Mouse (Mus musculus) layer of hippocampus, postnatal 25 days (tissue): Measurements from ENCODE around the gene Rita1. TPM values are rescaled to one million over a fixed set of nuclear protein-coding genes. Genes with fewer than 3 reads are reported as not detected.

Experiments
- DNase-seq, 2 experiments: peaks; one replicate each; pipeline ENCODE4 v3.0.0; 2022; ENCODE audit warnings: mixed read lengths in 2 of 2, low spot score in 1 of 2; ENCODE audit errors: extremely low spot score in 1 of 2
- total RNA-seq, 2 experiments: library from RNA; stranded (reverse); gene quantifications; 2 replicates each; pipeline ENCODE4 v1.2.3; 2021

The Rita1 gene
- 10 to 100 TPM; 23.9 to 25.5 TPM for total RNA-seq

DNA sequence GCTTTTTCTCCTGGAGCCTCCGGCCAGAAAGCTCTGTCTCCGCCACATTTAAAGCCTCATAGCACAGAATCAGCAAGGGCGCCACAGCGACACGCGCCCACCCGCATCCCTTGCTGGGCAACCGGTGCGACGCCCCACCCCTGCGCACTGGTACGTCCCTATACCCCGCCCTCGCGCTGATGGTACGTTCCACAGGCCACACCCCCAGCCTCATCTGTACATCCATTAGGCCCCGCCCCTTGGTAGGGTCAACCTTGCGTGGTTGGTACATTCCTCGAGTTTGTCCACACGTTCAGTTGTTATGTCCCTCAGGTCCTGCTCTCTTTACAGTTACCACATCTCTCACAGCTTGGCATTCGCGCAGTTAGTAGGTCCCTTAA lies at the start of gene Rita1, which contains the start of gene Ddx54:
Gene Rita1 (minus strand): TSS at position 148 of the 380 bp plus-strand sequence.
Gene Ddx54 (plus strand): TSS at position 298 of the 380 bp plus-strand sequence.
- peak in 1 of 2 experiments; percentile 98 for DNase-seq

- no peak for DNase-seq
Measured at GRCm38 (mm10) chr5:120660816-120661215, 48.4 kb upstream of the Rita1 start.

DNA sequence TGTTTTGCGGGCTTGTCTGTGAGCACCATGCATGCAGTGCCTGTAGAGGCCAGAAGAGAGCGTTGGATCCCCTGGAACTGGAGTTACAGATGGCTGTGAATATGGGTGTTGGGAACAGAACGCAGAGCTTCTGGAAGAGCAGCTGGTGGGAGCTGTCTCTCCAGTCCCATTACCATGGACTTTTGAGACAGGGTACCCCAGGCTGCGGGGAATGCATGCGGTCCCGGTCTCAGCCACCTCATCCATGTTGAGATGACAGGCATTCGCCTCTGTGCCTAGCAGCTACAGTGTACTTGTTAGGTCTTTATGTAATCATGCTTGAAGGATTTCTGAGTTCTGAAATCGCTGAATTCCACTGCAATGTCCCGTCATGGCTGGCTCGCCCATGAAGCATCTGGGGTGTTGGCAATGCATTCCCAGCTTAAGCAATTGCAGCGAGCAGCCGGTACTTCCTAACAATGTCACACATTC lies 43.9 kb upstream of the Rita1 start:
- peak in 1 of 2 experiments; percentile 53 for DNase-seq

DNA sequence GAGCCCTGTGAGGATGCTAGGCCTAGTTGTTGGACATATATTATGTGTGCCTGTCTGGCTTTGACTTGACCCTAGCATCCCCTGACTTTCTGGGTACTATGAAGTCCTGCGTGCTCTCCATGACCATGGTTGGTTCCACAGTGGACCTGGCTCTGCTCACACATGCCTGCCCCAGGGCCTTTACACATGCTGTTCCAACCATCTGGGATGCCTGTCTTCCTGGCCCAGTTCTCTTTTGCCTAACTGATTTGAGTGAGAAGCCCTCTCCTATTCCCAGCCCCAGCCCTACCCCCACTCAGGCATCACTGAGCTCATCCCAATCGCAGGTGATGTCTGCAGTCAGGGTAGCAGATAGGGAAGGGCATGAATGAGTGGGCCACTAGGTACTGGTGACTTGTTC lies 41.5 kb upstream of the Rita1 start:
- no peak for DNase-seq

DNA sequence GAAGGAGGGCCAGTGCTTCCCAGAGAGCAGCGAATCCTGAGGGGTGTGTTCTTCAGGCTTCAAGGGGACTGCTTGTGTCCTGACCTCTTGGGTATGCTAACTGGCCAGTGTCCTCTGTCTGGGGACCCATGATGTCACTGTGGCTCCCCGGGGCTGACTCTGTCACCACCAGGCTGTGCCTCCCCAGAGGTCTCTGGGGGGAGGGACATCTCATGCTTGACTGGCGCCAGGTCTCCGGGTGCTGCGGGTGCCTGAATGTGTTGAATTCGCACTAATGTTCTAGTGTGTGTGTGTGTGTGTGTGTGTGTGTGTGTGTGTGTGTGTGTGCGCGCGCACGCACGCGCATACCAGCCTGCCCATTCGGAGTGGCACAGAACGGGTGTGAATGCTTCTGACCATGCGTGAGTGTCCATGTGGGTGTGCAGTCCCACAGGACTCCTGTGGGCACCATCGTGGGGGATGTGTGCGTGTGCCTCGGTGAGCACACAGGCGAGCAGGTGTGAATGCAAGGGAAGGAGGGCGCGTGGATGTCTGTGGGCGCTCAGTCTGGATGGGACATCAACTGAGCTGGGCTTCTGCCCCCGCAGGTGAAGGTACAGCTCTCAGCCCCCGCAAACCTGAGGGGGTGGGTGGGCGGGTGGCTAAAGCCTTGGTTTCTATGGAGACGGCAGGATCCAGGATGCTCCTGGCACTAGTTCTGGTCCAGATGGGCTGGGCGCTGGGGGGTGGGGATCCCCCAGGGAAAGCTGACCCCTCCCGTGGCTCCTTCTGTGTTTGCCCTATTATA lies 40.7 kb upstream of the Rita1 start:
- no peak for DNase-seq

- no peak for DNase-seq
Measured at GRCm38 (mm10) chr5:120651230-120651629, 38.8 kb upstream of the Rita1 start.

- DNase-seq, result no peak
Measured at GRCm38 (mm10) chr5:120649938-120650337, 37.5 kb upstream of the Rita1 start.

GRCm38 (mm10) chr5:120649374-120649933 lies 37.1 kb upstream of the Rita1 start:
- DNase-seq, result no peak

DNA sequence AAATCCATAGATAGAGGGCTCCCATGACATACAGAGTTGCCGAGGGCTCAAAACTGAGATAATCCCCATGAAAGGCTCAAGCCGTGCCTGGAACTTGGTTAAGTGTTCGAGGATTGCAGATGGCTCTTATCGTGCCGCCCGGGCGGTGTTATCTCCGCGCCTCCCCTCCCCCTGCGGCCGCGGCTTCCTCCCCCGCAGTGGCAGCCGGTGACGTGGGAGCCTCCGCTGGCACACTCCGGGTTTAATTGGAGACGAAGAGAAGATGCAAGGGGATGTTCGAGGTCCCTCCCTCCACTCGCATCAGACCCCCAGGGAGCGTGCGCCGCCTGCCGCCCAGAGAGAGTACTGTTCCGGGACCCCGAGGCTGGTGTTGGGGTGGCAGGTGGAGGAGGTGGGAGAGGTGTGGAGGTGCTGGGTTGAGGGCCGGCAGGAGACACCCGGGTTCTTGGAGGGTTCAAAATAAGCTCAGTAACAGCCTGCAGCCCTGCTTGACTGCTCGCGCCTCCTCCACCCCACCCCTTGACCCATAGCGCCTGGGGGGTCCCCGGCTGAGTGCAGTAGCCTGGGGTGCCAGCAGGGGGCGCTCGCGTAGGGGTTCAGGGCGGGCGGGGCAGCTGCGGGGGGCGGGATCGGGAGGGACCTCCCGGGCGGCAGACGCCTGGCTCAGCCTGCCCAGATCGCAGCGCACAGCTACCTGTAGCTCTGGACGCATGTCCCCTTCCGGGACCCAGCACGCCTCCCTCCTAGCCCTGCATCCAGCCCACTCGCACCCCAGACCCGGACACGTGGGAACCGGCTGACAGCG lies 36.4 kb upstream of the Rita1 start, which contains the start of gene Rasal1:
Gene Rasal1 (plus strand): TSS at position 244 of the 805 bp plus-strand sequence.
- peak; percentile 77 to 80 for DNase-seq

GRCm38 (mm10) chr5:120647814-120648491 lies 35.6 kb upstream of the Rita1 start:
- DNase-seq, result no peak

DNA sequence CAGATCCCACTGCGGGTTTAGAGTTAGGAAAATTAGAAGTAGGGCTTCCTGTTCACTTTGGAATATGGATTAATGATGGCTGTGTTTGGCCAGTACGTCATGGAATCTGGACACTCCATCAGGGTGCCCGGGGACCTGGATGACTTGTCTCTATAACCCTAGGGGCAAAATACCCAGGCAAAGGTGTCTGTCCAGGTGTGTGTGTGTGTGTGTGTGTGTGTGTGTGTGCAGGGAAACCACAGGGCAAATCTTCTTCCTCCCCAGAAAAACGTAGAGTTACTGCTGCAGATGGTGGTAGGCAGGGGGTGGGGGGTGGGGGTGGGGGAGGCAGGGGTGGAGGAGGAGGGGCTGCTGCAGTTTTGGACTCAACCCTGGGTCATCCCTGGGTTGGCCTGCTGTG lies 35.0 kb upstream of the Rita1 start:
- no peak for DNase-seq

DNA sequence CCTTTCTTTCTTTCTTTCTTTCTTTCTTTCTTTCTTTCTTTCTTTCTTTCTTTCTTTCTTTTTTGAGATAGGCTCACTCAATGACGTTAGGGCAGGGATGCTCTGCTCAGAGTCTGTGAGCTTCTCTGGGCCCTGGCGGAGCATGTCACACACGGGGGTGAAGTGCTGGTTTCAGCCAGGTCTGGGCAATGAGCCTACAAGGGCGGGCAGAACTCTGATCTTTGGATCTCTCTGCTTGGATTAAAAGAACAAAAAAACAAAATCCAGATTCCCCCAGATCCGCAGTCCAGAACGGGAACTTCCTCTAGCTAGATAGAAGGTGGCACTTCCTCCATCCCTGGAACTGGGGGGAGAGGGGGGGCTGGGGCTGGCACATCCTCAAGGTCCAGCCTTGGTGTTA lies 33.5 kb upstream of the Rita1 start:
- DNase-seq, result no peak

- no peak for DNase-seq
Measured at GRCm38 (mm10) chr5:120644227-120644626, 31.8 kb upstream of the Rita1 start.

GRCm38 (mm10) chr5:120643365-120644085 lies 31.1 kb upstream of the Rita1 start:
- no peak for DNase-seq

DNA sequence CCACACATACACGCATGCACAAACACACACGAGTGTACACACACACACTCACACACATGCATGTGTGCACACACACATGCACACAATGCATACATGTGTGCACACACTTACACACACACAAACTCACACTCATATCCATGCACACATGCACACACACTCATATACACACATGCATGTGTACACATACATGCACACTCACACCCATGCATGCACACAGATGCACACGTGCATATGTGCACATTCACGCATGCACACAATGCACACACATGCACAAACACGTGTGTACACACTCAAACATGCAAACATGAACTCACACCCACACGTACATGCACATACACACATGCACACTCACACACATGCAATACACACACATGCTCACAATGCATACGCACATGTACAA lies 27.7 kb upstream of the Rita1 start:
- DNase-seq, result no peak

DNA sequence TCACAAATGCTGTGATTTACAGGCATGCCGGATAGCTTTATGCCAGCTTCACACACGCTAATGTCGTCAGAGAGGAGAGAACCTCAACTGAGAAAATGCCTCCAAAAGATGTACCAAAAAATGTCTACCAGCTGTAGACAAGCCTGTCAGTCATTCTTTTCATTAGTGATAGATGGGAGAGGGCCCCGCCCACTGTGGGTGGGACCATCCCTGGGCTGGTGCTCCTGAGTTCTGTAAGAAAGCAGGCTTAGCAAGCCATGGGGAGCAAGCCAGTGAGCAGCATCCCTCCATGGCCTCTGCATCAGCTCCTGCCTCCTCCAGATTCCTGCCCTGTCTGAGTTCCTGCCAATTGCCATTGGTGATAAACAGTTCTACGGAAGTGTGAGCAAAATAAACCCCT lies 23.2 kb upstream of the Rita1 start:
- no peak for DNase-seq

DNA sequence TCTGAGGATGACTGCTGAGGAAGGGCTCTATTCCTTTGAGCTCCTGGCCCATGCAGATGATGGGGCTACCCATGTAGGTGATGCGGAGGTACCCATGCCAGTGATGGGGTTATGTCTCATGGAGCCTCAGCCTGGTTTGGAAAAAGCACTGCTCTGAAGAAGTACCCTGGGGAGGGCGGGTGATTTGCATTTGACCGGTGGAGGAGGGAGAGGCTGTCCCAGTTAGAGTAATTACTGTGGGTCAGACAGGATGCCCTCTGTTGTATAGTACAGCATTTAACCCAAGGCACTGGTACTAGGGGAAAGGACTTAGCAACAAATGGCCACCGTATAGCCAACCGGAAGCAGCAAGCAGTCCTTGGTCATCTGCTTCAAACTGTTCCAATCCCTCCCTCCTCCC lies 22.5 kb upstream of the Rita1 start:
- no peak for DNase-seq

- no peak for DNase-seq
Measured at GRCm38 (mm10) chr5:120634131-120634530, 21.7 kb upstream of the Rita1 start, which contains the start of gene Cfap73. Gene Cfap73, minus strand, starts transcription at chr5:120634235.

DNA sequence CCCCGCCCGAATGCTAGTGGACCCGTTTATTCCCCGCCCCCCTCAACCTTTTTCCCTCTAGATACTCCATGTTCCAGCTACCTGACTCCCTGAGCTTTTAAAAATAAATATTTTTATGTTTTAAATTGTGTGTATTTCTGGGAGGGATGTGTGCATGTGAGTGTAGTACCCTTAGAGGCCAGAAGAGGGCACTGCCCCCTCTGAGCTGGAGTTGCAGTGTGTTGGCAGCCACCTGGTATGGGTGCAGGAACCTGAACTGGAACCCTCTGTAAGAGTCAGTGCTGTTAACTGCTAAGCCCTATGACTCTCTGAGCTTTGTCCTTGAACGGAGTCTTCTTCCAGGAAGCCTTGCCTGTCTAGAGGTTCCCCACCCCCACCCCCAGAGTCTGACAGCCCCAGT lies 19.5 kb upstream of the Rita1 start:
- no peak for DNase-seq

DNA sequence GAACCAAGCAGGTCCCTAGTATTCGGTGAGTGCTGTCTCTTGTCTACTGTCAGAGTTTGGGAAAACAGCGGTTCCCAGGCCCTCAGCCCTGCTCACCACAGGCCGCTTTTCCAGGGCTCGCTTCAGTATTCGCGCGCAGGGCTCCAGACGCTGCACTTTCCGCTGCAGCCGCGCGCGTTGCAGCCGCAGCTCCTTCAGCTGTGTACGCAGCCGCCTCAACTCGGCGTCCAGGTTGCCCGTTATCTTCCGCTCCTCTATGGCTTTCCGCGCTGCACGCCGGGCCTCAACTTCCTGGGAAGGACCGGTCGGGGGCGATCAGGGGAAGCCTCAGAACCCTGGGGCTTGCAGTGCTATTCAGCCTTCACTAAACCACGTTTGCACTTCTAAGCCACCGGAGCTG lies 18.7 kb upstream of the Rita1 start:
- DNase-seq, result no peak
